Mouse (Mus musculus) myocyte (in vitro differentiated cells): ENCODE data around the gene Cdh15.

Experiments used
- MAX ChIP-seq: IDR thresholded peaks from one replicate; pipeline ENCODE4 v1.6.1; 2011; ENCODE audit warnings: low read depth, mild to moderate bottlenecking, control low read depth
- MYOG ChIP-seq, 3 experiments: IDR thresholded peaks; one replicate each; pipeline ENCODE4 v1.6.1; 2011; ENCODE audit warnings: control low read depth in 2 of 3, low read depth in 2 of 3, mild to moderate bottlenecking in 2 of 3; ENCODE audit not compliant: insufficient read length in 2 of 3, control insufficient read depth in 1 of 3, insufficient read depth in 1 of 3
- POLR2A ChIP-seq: IDR thresholded peaks from one replicate; pipeline ENCODE4 v1.6.1; 2011; ENCODE audit warnings: low read depth, mild to moderate bottlenecking, control low read depth, moderate library complexity; ENCODE audit not compliant: insufficient read length
- REST ChIP-seq: IDR thresholded peaks from one replicate; pipeline ENCODE4 v1.6.1; 2011; ENCODE audit warnings: mild to moderate bottlenecking, control low read depth, moderate library complexity; ENCODE audit not compliant: insufficient read depth, insufficient read length
- TCF12 ChIP-seq: IDR thresholded peaks from one replicate; pipeline ENCODE4 v1.6.1; 2011; ENCODE audit warnings: mild to moderate bottlenecking, control low read depth; ENCODE audit not compliant: poor library complexity, insufficient read depth, severe bottlenecking

- TF ChIP-seq POLR2A (no peak), TCF12 (no peak), REST (no peak), MAX (no peak), MYOG (IDR thresholded peaks at IDR 0.05; ENCODE audit: control insufficient read depth in 1 of 3, insufficient read depth in 1 of 3, insufficient read length in 2 of 3, low read depth in 2 of 3) (no peak)
Observed at GRCm38 (mm10) chr8:122878231-122878630, 30.5 kb downstream of the Cdh15 start.
